Mouse (Mus musculus): ENCODE results near the gene Cbfa2t3.

- no peak for TF ChIP-seq CTCF (IDR thresholded peaks at IDR 0.05; ENCODE audit: low read depth)
- TF ChIP-seq EP300 (IDR thresholded peaks at IDR 0.05; ENCODE audit: low read depth), result no peak
Measured at GRCm38 (mm10) chr8:122658149-122658806, 40.6 kb downstream of the Cbfa2t3 start.

All from liver, embryonic 14.5 days (tissue).